Mouse (Mus musculus) E14TG2a.4 (cell line): ENCODE measurements around the gene Impdh2.

Source experiments
- CTCF ChIP-seq: conservative IDR thresholded peaks from 2 replicates; pipeline ENCODE4 v1.5.1; 2014; ENCODE audit warnings: low read length
- NANOG ChIP-seq: IDR thresholded peaks from 2 replicates; pipeline ENCODE4 v1.6.1; 2014; ENCODE audit warnings: borderline replicate concordance, low read length, mixed read lengths
- POU5F1 ChIP-seq: IDR thresholded peaks from 2 replicates; pipeline ENCODE4 v1.6.1; 2014; ENCODE audit warnings: low read length, borderline replicate concordance

DNA sequence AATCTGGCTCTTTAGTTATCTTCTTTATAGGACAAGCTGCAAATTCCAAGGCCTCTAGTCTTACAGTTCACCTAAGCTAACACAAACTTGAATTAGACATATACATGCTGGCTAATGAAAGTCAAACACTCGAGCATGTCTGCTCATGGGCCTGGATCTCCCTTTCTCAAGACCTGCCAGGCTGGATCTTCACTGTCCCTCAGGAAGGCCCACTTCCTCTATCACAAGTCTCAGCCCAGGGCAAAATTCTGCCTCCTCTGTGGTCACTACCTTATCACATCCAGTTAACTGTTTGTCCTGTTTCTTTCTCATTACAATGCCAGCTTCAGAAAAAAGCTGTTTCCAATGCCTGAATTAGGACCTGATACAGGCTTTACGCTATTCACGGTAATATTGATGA lies 34.3 kb downstream of the Impdh2 start:
- TF ChIP-seq CTCF (no peak), NANOG (no peak), POU5F1 (no peak)
